Mouse (Mus musculus) lung, adult 2 months (tissue): ENCODE results near the gene Telo2. TPM values are rescaled to one million over a fixed set of nuclear protein-coding genes. Genes with fewer than 3 reads are reported as not detected.

Experiments used
- DNase-seq: peaks from one replicate; pipeline ENCODE4 v3.0.0; 2022
- H3K4me1 ChIP-seq: fragments of 200-500 bp; 2 replicates; pipeline ENCODE4 v1.6.1; 2011; ENCODE audit warnings: low read length; ENCODE audit not compliant: control insufficient read depth, insufficient read depth
- H3K4me3 ChIP-seq: fragments of 200-500 bp; replicated peaks from 2 replicates; pipeline ENCODE3; 2011; ENCODE audit warnings: low read depth, mild to moderate bottlenecking, control low read depth, low read length; ENCODE audit errors: extremely low read depth
- CTCF ChIP-seq: fragments of 200-500 bp; IDR thresholded peaks from 2 replicates; pipeline ENCODE4 v1.5.1; 2011; ENCODE audit warnings: mild to moderate bottlenecking, low read length, control low read depth; ENCODE audit not compliant: insufficient read depth
- POLR2A ChIP-seq: fragments of 200-500 bp; IDR thresholded peaks from 2 replicates; pipeline ENCODE4 v1.6.1; 2011; ENCODE audit warnings: low read depth, mild to moderate bottlenecking, control low read depth, low read length, borderline replicate concordance; ENCODE audit errors: extremely low read depth
- WGBS: fragments of 180-500 bp; shearing (Covaris S2); methylation state at CpG from one replicate; pipeline ENCODE4 v1.1.7; 2018; 5-methylcytosine and 5-hydroxymethylcytosine counted together
- polyA plus RNA-seq: library from polyadenylated mRNA; depleted of rRNA; stranded (reverse); fragments of >200 nt; gene quantifications from 2 replicates; pipeline ENCODE4 v1.2.3, GENCODE M21; 2012; rRNA removed

Telo2 gene
- polyA plus RNA-seq, 1 experiment: 19.2 TPM

GRCm38 (mm10) chr17:25053274-25053673 lies 62.5 kb downstream of the Telo2 start:
- no peak for DNase-seq
- 79% methylated on average over 9 of the region's 9 CpGs for WGBS
- Histone ChIP-seq H3K4me3 (no peak overlapping the region), H3K4me1 (no peaks in the 10 kb centered on the region)
- TF ChIP-seq CTCF (no peak), POLR2A (no peak)

Other genes with a start within 250 kb of the Telo2 start
- 3.0 and 3.9 TPM in 2 replicates for gene Igfals, start 250.0 kb downstream of the Telo2 start, polyA plus RNA-seq
- 23.6 and 36.7 TPM in 2 replicates for gene Nubp2, start 229.6 kb downstream of the Telo2 start, polyA plus RNA-seq
- gene Spsb3, start 229.3 kb downstream of the Telo2 start, polyA plus RNA-seq: 76.4 and 85.4 TPM in 2 replicates
- 41.1 and 48.0 TPM in 2 replicates for gene Eme2, start 220.9 kb downstream of the Telo2 start, polyA plus RNA-seq
- 100 and 115 TPM in 2 replicates for gene Mrps34, start 220.9 kb downstream of the Telo2 start, polyA plus RNA-seq
- 55.8 and 69.4 TPM in 2 replicates for gene Nme3, start 219.5 kb downstream of the Telo2 start, polyA plus RNA-seq
- gene Mapk8ip3, start 179.0 kb downstream of the Telo2 start, polyA plus RNA-seq: 110 and 119 TPM in 2 replicates
- 6.1 and 10.2 TPM in 2 replicates for gene Jpt2, start 155.3 kb downstream of the Telo2 start, polyA plus RNA-seq
- gene Cramp1l, start 100.2 kb downstream of the Telo2 start, polyA plus RNA-seq: 16.4 and 18.0 TPM in 2 replicates
- 9.1 and 11.1 TPM in 2 replicates for gene Ift140, start 99.9 kb downstream of the Telo2 start, polyA plus RNA-seq
- 340 and 393 TPM in 2 replicates for gene Tmem204, start 32.4 kb downstream of the Telo2 start, polyA plus RNA-seq
- gene Ptx4, start 4.8 kb upstream of the Telo2 start, polyA plus RNA-seq: not detected in 2 replicates
- 35.3 and 44.6 TPM in 2 replicates for gene Clcn7, start 17.4 kb upstream of the Telo2 start, polyA plus RNA-seq
- gene Ccdc154, start 46.5 kb upstream of the Telo2 start, polyA plus RNA-seq: not detected in 2 replicates
- 6.2 and 6.9 TPM in 2 replicates for gene Gm38655, start 59.5 kb upstream of the Telo2 start, polyA plus RNA-seq
- gene BC003965, start 68.6 kb upstream of the Telo2 start, polyA plus RNA-seq: 9.4 and 10.2 TPM in 2 replicates
- gene Unkl, start 72.4 kb upstream of the Telo2 start, polyA plus RNA-seq: 29.8 and 32.0 TPM in 2 replicates
- gene Gnptg, start 124.2 kb upstream of the Telo2 start, polyA plus RNA-seq: 46.3 and 55.6 TPM in 2 replicates
- 16.9 TPM in 2 replicates for gene Tsr3, start 124.2 kb upstream of the Telo2 start, polyA plus RNA-seq
- 23.8 and 28.3 TPM in 2 replicates for gene Baiap3, start 140.4 kb upstream of the Telo2 start, polyA plus RNA-seq
- 138 and 178 TPM in 2 replicates for gene Ube2i, start 158.7 kb upstream of the Telo2 start, polyA plus RNA-seq
- 0.27 and 0.46 TPM in 2 replicates for gene Prss34, start 182.4 kb upstream of the Telo2 start, polyA plus RNA-seq
- not detected in 2 replicates for gene Prss28, start 192.7 kb upstream of the Telo2 start, polyA plus RNA-seq
- not detected in 2 replicates for gene Prss29, start 202.7 kb upstream of the Telo2 start, polyA plus RNA-seq
- gene Tpsab1, start 229.6 kb upstream of the Telo2 start, polyA plus RNA-seq: 0.27 and 0.32 TPM in 2 replicates